Mouse (Mus musculus): Measurements from ENCODE around the gene Zfp273. TPM values are rescaled to one million over a fixed set of nuclear protein-coding genes. Genes with fewer than 3 reads are reported as not detected.
"Not testable (repeated sequence)": the region's sequence is repeated elsewhere in the genome, so short reads cannot be mapped to it uniquely, and the experiment has no call there.

Zfp273 gene
- polyA plus RNA-seq, 1 experiment from 2014 or later: 1.3 TPM

- no peaks in the 10 kb centered on the region for H3K36me3 ChIP-seq (replicated peaks; ENCODE audit: insufficient read depth, low read length)
- TF ChIP-seq EP300 (IDR thresholded peaks at IDR 0.05; ENCODE audit: low read depth) (no peak), CTCF (IDR thresholded peaks at IDR 0.05; ENCODE audit: low read depth) (no peak)
- 0 out of 2 replicates have a peak, but pooled peaks cover 3% of the 10 kb centered on the region for H3K4me1 ChIP-seq (ENCODE audit: insufficient read depth)
- H3K9ac ChIP-seq (replicated peaks): no peak overlapping the region
- WGBS (ENCODE audit: insufficient replicate concordance): 41% methylated on average over 1 of the region's 1 CpGs
- no peaks in the 10 kb centered on the region for H3K27me3 ChIP-seq (ENCODE audit: insufficient read depth, low read length)
- DNase-seq (no peak), ATAC-seq (no peak)
- no peak overlapping the region for H3K4me3 ChIP-seq (ENCODE audit: low read depth, low read length)
- no peaks in the 10 kb centered on the region for H3K9me3 ChIP-seq (ENCODE audit: low read length)
- H3K27ac ChIP-seq (ENCODE audit: low read depth): no peak overlapping the region
- H3K4me2 ChIP-seq (ENCODE audit: low read depth, low read length): no peak overlapping the region
These were observed 1.8 kb upstream of the Zfp273 start for GRCm38 (mm10) chr13:67811651-67812210.

- H3K9me3 ChIP-seq (ENCODE audit: low read length): peaks cover 5% of the 10 kb centered on the region; the same call in 1 of the 2 replicates
- no peaks in the 10 kb centered on the region for H3K36me3 ChIP-seq (replicated peaks; ENCODE audit: insufficient read depth, low read length)
- 74% methylated on average over 8 of the region's 8 CpGs for WGBS (ENCODE audit: insufficient replicate concordance)
- DNase-seq (no peak), ATAC-seq (no peak)
- H3K27me3 ChIP-seq (ENCODE audit: insufficient read depth, low read length): no peaks in the 10 kb centered on the region
- peak overlapping the region; percentile 83 for H3K4me3 ChIP-seq (ENCODE audit: low read depth, low read length)
- TF ChIP-seq CTCF (IDR thresholded peaks at IDR 0.05; ENCODE audit: low read depth): no peak
- TF ChIP-seq EP300 (IDR thresholded peaks at IDR 0.05; ENCODE audit: low read depth): no peak
- H3K9ac ChIP-seq (replicated peaks): no peak overlapping the region
- peak overlapping the region; percentile 75; the same call in 1 of the 2 replicates for H3K4me2 ChIP-seq (ENCODE audit: low read depth, low read length)
- H3K27ac ChIP-seq (ENCODE audit: low read depth): no peak overlapping the region
- 0 out of 2 replicates have a peak, but pooled peaks cover 3% of the 10 kb centered on the region for H3K4me1 ChIP-seq (ENCODE audit: insufficient read depth)
These were observed 405 bp upstream of the Zfp273 start for GRCm38 (mm10) chr13:67812961-67813709.

- H3K27ac ChIP-seq (ENCODE audit: low read depth): no peak overlapping the region
- H3K36me3 ChIP-seq (replicated peaks; ENCODE audit: insufficient read depth, low read length): 0 out of 2 replicates have a peak, but pooled peaks cover 4% of the 10 kb centered on the region
- H3K27me3 ChIP-seq (ENCODE audit: insufficient read depth, low read length): no peaks in the 10 kb centered on the region
- no peak for TF ChIP-seq EP300 (IDR thresholded peaks at IDR 0.05; ENCODE audit: low read depth)
- peaks cover 5% of the 10 kb centered on the region; the same call in 1 of the 2 replicates for H3K9me3 ChIP-seq (ENCODE audit: low read length)
- H3K9ac ChIP-seq (replicated peaks): no peak overlapping the region
- no peak overlapping the region for H3K4me2 ChIP-seq (ENCODE audit: low read depth, low read length)
- no peak for DNase-seq
- 64% methylated on average over 1 of the region's 1 CpGs for WGBS (ENCODE audit: insufficient replicate concordance)
- ATAC-seq: no peak
- H3K4me1 ChIP-seq (ENCODE audit: insufficient read depth): 0 out of 2 replicates have a peak, but pooled peaks cover 3% of the 10 kb centered on the region
- H3K4me3 ChIP-seq (ENCODE audit: low read depth, low read length): no peak overlapping the region
These were observed 5.1 kb downstream of the Zfp273 start for GRCm38 (mm10) chr13:67818636-67819035.

- Histone ChIP-seq H3K4me3 (ENCODE audit: low read depth, low read length) (peak within 1 kb of the TSS; percentile 67), H3K27me3 (ENCODE audit: insufficient read depth, low read length) (no peaks in the 10 kb centered on the region), H3K9me3 (ENCODE audit: low read length) (peaks cover 7% of the 10 kb centered on the region), H3K9ac (replicated peaks) (peak within 1 kb of the TSS; percentile 73), H3K36me3 (replicated peaks; ENCODE audit: insufficient read depth, low read length) (peaks cover 8% of the 10 kb centered on the region), H3K27ac (ENCODE audit: low read depth) (no peak within 1 kb of the TSS), H3K4me1 (ENCODE audit: insufficient read depth) (no peaks in the 10 kb centered on the region), H3K4me2 (ENCODE audit: low read depth, low read length) (peak within 1 kb of the TSS; percentile 80)
- peak; percentile 82 for ATAC-seq
- peak; percentile 60 for DNase-seq
- 2% methylated on average over 14 of the region's 14 CpGs for WGBS (ENCODE audit: insufficient replicate concordance)
- no peak for TF ChIP-seq EP300 (IDR thresholded peaks at IDR 0.05; ENCODE audit: low read depth)
- no peak for TF ChIP-seq CTCF (IDR thresholded peaks at IDR 0.05; ENCODE audit: low read depth)
These were observed 17.4 kb downstream of the Zfp273 start, which contains the start of gene Gm10037 for GRCm38 (mm10) chr13:67830911-67831336. Gene Gm10037 (plus strand): TSS chr13:67831106.

- not testable (repeated sequence) for H3K9me3 ChIP-seq (ENCODE audit: low read length); ATAC-seq; H3K9ac ChIP-seq (replicated peaks); H3K4me1 ChIP-seq (ENCODE audit: insufficient read depth); H3K4me2 ChIP-seq (ENCODE audit: low read depth, low read length); H3K27ac ChIP-seq (ENCODE audit: low read depth); H3K36me3 ChIP-seq (replicated peaks; ENCODE audit: insufficient read depth, low read length); H3K4me3 ChIP-seq (ENCODE audit: low read depth, low read length); H3K27me3 ChIP-seq (ENCODE audit: insufficient read depth, low read length); DNase-seq
- TF ChIP-seq CTCF (IDR thresholded peaks at IDR 0.05; ENCODE audit: low read depth): peak; percentile 44
These were observed 19.6 kb downstream of the Zfp273 start for GRCm38 (mm10) chr13:67833137-67833536.

- DNase-seq: no peak
- Histone ChIP-seq H3K36me3 (replicated peaks; ENCODE audit: insufficient read depth, low read length) (no peaks in the 10 kb centered on the region), H3K4me1 (ENCODE audit: insufficient read depth) (0 out of 2 replicates have a peak, but pooled peaks cover 3% of the 10 kb centered on the region), H3K27ac (ENCODE audit: low read depth) (no peak overlapping the region), H3K9me3 (ENCODE audit: low read length) (no peaks in the 10 kb centered on the region), H3K4me2 (ENCODE audit: low read depth, low read length) (peak overlapping the region; percentile 66), H3K4me3 (ENCODE audit: low read depth, low read length) (peak overlapping the region; percentile 22; the same call in 1 of the 2 replicates), H3K27me3 (ENCODE audit: insufficient read depth, low read length) (no peaks in the 10 kb centered on the region), H3K9ac (replicated peaks) (no peak overlapping the region)
- no peak for ATAC-seq
- TF ChIP-seq EP300 (IDR thresholded peaks at IDR 0.05; ENCODE audit: low read depth) (no peak), CTCF (IDR thresholded peaks at IDR 0.05; ENCODE audit: low read depth) (no peak)
- WGBS (ENCODE audit: insufficient replicate concordance): 37% methylated on average over 6 of the region's 6 CpGs
These were observed 30.2 kb downstream of the Zfp273 start for GRCm38 (mm10) chr13:67843775-67844118.
